Mouse (Mus musculus) MN1 (cell line): ENCODE measurements around the gene Fezf2.

Experiments
- DNase-seq: peaks from one replicate; pipeline ENCODE4 v3.0.0-alpha.2; 2016; ENCODE audit warnings: low spot score

The Fezf2 gene

DNA sequence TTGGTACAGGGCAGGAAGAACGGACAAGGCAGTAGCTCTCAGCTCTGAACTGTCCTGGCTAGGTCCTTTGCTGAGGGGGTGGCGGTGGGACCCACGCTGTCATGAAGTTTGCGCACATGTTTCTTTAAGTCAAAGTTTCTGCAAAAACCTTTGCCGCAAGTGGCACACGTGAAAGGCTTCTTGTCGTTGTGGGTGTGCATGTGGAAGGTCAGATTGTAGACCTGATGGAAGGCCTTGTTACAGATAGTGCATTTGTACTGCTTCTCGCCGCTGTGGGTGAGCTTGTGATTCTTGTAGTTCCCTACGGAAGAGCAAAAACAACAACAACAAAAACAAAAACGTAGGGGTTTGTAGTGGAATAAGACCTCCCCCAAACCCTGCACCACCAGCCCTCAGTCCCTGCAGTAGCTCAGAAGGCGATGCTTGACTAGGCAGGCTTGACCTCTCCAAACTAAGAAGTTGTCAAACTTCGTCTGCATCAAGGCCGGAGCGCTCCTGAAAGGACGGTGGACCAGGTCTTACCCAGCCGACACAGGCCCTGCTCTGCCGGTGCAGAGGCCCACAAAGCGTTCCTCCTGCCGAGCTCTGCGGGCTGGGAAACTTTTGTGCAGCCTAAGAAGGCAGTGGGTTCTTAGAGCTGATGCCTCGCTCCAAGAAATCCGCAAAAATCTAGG, 5.4 kb downstream of the Fezf2 start:
- no peak for DNase-seq

GRCm38 (mm10) chr14:12341789-12342457, 6.1 kb downstream of the Fezf2 start:
- no peak for DNase-seq

DNA sequence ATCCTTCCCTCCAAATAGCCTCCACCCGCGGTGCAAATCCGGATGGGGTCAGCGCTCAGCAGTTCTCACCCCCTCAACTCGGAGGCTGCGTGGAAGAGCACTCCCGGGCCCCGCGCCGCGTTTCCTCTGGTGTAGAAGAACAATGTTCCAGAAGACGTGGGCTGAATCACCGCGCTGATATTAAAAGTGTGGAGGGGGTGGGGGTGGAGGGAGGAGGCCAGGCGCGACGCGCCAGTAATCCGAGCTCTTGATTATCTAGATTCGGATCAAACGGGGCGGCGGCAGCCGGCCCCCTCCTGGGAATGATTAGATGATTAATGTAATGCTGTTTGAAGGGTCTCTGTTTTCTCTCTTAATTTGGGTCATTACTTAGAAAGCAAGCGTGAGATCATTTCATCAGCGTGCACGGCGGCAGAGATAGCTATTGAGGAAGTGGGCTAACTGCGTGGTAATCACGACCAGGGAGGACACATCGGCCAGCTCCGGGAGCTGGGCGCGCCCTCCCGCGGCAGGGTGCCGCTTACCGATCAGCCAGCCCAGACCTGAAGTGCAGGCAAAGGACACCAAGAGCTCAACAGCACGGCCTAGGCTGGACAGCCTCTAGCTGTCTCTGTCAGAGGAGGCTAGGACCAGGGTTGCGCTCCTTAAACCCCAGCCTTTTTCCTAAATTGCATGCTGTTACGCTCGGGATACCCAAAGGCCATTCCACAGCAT, 6.8 kb downstream of the Fezf2 start:
- DNase-seq = peak; percentile 57

- no peak for DNase-seq
Observed at GRCm38 (mm10) chr14:12340238-12341074, 7.5 kb downstream of the Fezf2 start.

GRCm38 (mm10) chr14:12338811-12339565, 9.0 kb downstream of the Fezf2 start:
- DNase-seq = no peak

GRCm38 (mm10) chr14:12337998-12338809, 9.8 kb downstream of the Fezf2 start:
- no peak for DNase-seq

DNA sequence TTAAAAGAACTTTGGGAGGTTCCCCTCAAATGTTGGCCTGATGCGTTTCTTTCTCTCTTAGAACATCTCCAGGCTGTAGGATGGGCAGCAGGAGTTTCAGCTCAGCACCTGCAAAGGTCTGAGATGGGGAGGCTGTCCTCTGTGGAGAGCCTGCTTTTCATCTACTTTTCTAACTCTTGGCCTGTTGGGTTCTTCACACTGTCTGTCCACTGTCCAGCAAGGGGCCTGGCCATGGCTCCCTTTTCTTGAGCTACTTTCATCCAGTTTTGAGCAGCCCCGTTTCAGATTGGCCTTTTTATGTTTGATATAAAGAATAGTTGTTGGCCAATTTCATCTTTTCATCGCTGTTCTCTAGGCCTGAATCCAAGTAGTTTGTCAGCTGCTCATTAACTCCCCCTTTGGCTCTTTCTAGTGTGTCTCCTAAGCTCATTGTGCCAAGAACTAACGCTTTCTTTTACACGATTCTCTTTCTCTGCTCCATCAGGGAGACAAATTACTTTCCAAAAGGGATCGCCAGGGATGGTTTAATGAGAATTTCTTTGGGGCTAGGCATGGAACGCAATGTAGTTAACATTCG, 10.5 kb downstream of the Fezf2 start:
- no peak for DNase-seq

GRCm38 (mm10) chr14:12334925-12335324, 13.1 kb downstream of the Fezf2 start:
- no peak for DNase-seq

DNA sequence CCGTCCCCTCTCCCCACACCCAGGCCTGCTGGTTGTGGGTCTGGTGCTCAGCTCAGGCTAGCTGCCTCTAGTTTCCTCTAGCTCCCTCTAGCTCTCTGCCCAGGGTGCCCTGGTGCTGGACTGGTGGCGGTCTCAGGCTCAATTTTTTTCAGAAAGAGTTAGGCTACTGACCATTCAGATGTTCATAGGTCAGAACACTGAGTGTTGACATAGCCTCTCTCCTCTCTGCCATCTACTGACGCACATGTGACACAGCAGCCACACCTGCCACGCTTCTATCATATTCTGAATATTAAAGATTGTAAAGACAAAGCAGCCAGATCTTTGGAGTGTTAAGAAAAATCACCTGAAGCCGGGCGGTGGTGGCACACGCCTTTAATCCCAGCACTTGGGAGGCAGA, 14.4 kb downstream of the Fezf2 start:
- DNase-seq = no peak

DNA sequence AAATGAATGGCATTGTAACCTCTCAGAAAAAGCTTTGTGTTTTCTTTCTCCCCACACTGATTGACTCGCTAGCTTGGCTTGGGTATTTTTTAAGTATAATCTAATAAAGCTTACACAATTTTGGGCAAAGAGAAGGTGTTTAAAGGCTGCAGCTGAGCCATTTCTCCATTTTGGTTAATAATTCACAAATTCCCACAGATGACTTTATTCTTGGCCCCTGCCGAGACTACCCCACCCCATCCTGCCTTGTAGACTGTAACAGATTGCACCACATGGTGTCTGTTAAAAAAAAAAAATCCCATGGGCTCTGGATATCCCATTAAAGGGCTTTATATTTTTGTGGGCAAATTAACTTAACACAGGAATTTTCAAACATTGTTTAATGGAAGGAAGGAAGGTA, 44.9 kb downstream of the Fezf2 start:
- DNase-seq = no peak

- DNase-seq = no peak
Observed at GRCm38 (mm10) chr14:12300677-12301076, 47.3 kb downstream of the Fezf2 start.

- no peak for DNase-seq
Observed at GRCm38 (mm10) chr14:12300275-12300674, 47.7 kb downstream of the Fezf2 start.

DNA sequence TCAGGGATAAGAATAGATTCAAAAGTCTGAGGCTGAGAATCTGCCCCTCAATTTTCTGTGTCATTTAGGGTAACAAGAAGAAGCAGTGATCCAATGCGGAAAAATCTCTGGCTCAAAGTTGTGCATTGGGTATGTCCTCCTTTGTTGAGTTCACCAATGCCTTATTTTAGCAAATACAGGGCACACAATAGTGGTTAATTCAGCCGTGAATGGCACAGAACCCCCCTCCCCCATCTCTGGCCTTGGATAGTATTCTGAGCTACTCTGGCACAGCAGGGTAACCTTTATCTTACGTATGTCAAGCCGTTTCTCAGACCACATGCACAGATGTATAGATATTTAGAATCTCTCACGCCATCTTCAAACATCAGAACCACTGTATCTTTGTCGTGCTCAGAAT, 48.3 kb downstream of the Fezf2 start:
- DNase-seq = no peak

GRCm38 (mm10) chr14:12299171-12299570, 48.8 kb downstream of the Fezf2 start:
- no peak for DNase-seq

GRCm38 (mm10) chr14:12296391-12296790, 51.6 kb downstream of the Fezf2 start:
- DNase-seq = no peak
